Mouse (Mus musculus): ENCODE results near the gene Sox5. TPM values are rescaled to one million over a fixed set of nuclear protein-coding genes. Genes with fewer than 3 reads are reported as not detected.

Sox5 gene
- total RNA-seq, 2 experiments from 2014 or later: 0.64 to 0.70 TPM

DNA sequence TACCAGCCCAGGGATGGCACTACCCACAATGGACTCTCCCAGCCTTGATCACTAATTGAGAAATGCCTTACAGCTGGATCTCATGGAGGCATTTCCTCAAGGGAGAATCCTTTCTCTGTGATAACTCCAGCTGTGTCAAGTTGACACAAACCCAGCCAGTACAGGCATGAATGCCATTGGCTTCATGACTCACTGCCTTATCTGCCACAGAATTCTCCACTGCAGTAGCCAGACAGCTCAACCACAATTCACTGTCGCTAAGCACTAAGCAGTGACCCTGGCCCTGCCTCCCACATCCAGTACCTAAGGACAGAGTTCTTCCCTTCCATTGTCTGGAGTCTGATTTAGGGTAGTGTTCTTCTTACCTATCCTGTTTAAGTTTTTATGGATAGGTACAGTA is 65.4 kb downstream of the Sox5 start:
- no peak for DNase-seq

DNA sequence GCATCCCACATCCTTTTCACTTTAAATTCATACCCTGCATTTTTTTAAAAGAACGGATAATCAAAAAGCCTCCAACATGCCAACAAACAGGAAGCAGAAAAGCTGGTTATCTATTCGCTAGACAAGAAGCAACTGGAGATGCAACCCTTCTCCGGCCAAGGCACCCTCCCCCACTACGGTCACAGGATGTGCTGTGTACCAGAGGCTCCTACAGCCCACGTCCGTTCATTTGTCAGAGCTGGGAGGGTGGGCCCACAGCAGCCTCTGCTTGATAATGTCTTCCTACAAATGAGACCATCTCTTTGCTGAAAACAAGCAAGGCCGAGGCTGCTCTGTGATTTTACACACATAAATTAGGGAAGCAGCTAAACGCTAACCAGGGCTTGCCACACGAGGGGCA is 69.9 kb downstream of the Sox5 start:
- DNase-seq: no peak

DNA sequence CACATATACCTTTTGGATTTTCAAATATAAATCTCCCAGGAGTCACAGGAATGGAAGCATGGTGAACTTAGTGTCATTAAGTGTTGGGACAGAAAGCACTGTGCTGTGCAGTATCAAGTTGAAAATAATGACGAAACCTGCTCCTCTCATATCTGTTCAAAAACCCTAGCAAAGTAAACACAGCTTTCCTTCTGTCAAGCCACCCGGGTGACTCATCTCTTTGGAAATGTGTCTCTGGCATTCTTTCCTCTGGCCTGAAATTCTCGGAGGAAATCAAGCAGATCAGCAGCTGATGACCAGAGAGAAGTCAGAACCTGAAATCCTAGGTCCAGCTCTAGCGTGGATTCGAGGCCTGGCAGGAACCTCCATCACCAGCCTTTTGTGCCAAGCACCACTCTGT is 71.0 kb downstream of the Sox5 start:
- DNase-seq: peak; percentile 74

DNA sequence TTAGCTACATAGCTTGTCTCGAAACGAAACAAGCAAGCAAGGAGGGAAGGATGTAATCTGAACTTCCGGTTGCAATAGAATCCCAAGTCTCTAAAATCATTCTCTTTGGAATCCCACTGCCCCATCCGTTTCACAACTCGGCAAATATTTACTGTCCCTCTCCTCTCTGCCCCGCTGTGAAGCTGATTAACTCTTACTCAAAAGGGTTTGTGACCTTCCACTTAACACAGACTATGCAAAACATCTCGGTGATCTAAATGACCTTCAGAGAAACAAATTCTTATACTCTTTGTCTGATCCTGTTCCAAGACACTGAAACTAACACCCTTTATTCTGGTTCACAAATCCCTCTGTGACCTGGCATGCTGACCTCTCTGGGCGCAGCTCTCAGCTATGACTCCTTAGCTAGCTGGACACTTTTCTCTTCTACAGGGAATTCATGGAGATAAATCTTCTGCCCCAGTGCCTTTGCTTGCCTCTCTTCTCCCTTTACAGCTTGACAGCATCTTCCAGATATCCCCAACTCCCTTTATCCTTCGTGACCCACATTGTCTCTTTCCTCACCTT is 72.1 kb downstream of the Sox5 start:
- no peak for DNase-seq

DNA sequence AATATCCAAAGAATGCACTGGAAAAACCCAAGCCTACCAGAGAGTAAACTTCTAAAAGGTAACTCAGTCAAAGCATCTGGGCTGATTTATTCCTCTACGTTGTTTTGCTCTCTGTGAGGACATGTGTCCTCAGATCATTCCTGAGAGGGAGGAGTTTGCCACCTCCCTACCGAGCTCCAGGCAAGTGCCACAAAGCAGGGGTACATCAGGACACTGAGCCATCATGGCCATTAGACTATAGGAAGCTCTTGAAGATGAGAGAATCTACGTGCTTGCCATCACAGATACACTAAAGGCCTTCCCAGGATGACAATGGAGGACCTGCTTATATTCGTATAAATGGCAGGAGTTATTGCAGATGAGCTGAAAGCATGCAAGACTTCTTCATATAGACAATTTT is 73.4 kb downstream of the Sox5 start:
- DNase-seq: no peak

DNA sequence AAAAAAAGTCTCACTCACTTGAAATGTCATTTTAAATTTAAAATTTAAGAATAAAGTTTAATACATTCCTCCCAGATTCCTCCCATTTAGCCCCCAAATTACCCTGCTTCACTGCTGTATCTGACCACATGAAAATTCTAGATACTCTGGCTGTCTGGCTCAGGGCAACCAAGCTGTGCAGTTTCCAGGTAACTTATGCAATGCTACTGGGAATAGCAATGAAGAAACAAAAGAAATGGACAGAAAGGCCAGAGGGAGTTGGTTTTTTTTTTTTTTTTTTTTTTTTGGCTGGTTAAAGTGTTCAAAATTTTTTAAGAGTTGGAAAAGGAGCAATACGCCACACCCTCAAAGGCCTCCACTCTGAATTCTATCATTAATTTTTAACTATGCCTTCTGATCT is 73.8 kb downstream of the Sox5 start:
- no peak for DNase-seq

DNA sequence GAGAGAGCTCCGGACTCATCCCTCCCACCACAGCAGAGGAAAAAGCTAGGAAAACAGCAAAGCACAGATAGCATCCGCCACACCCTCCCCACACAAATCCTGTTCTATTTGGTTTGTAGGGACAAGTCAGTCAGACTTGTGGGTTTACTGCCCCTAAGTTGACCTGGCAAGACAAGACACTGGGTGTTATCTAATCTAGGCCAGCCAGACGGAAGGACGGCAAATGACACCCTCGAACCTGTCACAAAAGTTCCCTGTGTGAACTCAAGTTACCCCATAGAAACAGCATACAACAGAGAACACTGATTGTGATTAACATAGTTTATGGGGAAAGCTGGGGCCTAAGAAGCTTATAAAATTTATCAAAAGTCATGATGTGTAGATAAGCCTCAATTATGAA is 76.8 kb downstream of the Sox5 start:
- DNase-seq: no peak

DNA sequence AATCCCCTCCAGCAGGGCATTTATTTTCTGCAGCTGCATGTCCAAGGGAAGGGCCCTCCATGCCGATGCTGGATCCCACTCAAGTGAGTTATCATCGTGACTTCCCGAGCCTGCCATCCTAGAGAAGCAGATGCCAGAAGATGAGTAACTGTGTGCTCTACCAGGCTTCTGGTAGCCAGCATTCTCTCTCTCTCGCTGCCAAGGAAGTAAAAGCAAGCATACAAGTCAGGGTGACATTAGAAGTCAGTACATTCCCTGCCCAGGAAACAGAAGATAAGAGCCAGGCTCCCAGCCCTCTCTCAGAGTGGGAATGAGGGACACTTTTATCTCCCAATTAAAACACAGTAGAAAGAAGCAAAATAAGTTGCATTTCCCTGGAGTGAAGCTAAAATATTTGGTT is 86.1 kb downstream of the Sox5 start:
- DNase-seq: no peak

DNA sequence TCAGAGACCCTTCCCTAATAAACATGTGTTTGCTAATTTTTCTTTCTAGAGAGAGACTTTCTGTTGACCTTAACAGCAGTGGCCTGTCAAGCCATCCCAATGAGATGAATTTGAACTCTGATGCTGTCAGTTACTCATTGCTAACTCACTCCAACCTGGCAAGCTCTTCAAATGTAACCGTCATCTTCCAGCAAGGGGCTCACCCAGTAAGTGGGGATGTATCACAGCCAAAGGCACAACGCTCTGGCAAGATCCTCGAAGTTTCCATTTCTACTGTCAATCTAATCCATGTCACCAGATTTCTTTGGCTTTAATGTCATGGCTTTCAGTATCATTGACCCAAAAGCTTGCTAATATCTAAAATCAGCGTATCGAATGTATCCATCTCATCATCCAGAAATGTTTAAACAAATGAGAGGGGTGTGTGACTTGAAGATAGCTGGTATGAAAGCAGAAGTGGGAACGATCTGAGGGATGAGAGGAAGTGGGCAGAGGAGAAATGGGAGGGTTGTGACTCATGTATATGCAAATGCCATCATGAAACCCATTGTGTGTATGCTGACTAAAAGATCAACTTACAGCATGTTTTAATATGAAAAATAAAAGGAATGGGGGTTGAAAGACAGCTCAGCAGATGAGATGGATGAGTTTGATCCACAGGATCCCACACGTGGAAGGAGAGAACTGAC is 88.4 kb downstream of the Sox5 start:
- DNase-seq: no peak

DNA sequence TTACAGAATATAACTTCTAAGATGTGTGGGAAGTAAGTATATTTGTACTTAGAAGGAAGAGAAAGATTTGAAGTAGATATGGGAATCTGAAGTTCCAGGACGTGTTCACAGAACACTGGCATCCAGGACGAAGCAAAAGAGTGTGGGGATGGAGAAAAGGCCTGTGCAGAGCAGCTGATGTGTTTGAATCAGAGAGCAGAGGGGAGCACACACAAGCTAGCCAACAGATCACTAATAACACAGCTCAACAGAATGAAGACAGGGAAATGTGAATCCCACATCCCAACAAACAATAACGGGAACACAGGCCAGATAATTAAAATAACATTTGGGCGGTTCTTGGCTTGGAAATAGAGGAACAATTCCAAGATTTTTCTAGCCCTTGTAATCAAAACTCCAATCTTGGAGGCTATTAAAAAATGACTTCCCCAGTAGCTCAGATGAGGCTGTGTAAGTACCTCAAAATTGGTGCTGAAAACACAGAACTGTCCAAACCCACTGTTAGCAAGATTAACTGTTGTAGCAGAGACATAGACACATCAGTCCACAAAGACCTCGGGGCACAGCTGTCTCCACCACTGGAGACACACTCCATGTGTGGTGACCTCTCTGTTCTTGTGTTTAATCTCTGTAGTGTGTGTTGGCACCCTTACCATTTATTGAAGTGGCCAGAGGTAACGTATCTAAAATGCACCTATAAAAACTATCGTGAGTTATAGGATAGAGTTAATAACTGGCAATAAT is 90.3 kb downstream of the Sox5 start:
- DNase-seq: no peak

DNA sequence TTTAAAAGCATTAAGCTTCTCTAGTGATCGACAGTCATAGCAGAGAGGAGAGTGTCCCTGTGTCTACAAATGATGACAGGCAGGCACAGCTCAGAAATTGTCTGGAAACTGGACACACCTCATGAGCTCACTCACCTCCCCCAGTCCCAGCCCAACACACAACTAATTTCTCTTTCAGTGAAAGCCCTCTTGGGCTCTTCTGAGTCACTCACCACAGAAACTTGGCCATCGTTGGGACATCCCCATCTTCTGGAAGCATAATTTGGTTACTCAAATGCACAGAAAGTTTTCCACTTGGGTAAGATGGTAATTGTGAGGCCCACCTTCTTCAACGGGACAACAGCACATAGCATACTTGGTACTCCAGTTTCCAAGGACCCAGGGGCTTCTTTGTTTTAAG is 92.7 kb downstream of the Sox5 start:
- no peak for DNase-seq

DNA sequence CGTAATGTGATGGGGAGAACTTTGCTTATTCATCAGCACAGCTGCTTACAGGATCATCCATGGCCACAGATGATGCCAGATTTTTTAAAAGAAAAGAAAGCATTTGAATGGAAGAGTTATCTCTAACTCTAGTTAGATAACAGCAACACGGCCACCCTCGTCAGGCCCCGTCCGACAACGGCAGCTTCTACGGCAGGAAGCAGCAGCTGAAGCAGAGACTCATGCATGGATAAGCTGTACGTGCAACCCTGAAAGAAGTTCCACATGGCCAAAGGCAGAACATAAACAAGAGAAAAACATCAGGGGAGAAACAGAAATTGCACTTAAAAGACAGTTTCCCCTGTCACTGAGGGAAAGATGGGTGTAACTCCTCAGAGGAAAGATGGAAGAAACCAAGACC is 94.1 kb downstream of the Sox5 start:
- DNase-seq: no peak

DNA sequence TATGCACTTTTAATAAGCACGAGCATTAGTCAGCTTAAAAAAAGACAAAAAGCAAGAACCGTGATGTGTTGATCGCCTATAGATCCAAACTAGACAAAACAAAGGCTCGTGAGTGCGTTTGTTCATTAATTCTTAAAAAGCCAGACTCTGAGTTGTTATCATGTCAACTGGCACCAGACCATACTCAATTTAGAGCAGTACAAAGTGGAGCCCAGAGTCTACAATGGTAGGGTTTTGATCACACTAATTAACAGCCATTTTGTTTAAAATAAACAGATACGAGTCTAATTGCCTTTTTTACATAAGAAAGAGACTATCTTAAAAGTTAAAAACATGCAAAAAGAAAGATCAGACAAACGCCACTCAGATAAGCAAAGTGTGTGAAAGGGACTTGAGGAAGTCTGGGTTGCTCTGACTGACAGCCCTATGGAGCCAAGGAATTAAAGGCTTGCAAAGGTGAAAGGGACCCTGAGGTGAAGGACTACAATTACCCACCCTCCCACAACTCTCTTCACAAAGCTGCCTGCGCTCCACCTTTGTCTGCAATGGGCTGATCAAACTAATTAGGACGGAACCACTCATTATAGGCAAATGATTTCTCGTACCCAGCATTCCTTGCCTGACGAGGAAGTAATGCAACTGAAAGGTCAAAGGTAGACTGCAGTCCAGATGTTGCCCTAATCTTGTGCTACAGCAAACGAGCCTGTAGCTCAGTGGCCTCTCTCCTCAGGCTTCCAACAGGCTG is 100.6 kb downstream of the Sox5 start:
- no peak for DNase-seq

DNA sequence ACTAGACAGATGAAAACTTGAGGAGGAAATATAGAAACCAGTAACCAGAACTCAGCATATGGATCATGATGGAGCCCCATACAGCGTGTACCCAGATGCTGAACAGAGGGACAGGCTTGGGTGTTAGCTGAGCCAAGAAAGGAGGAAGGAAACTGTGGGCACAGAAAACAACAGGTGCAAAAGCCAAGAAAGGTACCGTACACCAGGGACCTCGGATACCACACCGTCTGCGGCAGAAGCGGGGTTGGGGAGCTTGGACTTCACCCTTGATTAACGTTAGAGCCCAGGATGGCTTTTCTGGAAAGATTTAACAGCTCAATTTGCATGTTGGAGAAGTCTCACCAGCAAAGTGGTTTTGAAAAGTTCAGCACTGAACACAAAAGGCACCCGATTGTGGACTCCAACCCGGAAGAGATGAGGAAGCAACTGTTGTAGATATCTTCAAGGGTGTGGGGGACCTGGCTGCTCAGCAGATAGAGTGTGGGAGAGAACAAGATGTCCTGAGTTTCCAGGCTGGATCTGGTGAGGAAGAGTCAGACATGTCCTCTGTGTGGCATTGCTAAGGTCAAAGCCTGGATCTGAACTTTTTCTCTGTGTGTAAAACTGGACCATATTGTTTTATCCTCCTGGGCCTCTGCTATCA is 104.2 kb downstream of the Sox5 start:
- no peak for DNase-seq

DNA sequence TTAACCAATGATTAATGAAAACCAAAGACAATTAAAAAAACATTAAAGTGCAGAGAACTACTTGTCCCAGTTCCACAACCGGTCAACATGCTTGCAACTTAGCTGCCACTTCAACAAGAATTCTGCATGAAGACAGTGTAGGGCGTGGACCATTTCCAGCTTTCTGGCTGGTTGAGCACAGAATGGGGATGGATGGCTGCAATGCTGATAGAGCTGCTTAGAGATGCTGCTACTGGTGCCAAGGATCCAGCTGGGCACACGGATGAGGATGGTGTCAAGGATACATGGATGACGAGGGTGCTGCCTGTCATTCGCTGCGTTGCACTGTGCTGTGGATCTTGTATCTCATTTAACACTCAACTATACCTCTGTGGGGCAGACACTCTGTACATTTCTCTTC is 106.7 kb downstream of the Sox5 start:
- no peak for DNase-seq

DNA sequence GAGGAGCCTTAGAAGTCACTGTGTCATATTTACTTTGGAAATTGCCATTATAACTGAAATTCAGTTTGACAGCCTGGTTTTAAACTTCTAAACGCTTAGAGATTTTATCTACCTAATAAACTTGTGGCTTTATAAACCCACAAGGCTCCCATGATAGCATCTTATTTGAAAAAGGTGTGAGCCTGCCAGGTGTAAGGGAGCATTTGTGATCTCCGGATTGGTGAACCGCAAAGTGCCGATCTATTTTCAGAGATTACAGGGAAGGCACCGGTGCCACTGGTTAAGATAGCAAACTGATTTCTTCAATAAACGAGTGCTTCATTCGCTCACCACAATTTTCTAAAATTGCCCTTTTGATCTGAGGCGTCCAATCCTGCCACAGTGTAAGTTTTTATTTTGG is 107.9 kb downstream of the Sox5 start:
- no peak for DNase-seq

DNA sequence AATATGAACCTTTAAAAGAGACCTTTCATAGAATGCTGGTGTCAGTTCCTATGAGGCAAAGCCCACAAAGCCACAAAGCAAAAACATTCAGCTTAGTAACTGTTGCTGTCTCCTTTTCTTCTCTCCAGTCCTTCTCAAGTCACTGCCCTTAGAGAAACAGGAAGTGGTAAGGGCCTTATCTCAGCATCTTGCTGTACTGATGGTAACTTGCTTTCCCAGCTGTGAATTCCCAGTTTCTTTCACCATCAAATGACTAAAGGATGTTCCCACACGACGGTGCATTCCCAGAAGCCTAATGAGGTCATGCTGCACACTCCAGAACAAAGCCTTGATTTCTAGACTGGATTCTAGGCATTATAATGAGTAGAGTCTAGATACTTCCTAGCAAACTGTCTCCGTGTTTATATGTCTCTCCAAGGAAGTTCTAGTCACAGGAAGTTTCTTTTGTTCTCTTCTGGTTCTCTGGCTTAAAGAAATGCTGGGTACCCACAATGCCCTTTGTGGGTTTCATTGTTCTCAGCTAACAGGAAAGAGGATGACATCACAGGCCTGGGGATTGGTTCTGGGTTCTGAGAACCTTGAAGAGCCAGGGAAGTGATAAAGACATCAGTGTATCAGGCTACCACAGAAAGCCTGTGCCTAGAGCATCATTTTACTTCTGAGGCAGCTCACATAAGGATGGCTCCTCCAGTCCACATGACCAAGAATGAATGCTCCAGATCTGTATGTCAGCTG is 111.2 kb downstream of the Sox5 start:
- DNase-seq: no peak

DNA sequence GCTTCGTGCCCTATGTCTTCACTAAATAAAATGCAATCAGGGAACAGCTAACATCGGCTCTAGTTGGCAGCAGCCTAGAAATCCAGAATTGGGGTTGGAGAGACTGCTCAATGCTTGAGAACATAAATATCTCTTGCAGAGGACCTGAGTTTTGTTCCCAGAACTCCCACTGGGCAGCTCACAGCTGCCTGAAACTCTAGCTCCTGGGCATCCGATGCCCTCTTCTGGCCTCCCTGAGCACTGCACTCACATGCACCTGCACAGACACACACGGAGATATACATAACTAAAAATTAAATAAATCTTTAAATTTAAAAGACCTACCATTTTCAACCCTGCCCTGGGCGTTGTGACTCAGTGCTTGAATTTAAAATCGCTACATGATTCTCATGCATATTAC is 115.2 kb downstream of the Sox5 start:
- no peak for DNase-seq

DNA sequence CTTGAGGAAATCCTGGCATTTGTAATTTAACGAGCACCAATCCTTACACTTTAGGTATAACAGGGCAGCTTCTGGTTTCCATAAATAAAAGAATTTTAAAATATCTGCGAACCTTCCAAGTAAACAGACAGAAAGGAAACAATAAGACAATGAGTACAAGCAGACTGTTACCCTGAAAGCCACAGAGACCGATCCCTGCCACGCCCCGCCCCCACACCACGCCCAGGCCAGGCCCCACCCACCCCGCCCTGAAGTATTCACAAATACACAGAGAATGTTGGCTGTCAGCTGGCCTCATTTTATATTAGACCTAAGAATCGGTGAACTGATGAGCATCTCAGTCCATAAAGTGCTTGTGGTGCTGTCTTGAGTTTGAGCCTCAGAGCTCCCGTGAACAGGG is 117.0 kb downstream of the Sox5 start:
- DNase-seq: no peak

DNA sequence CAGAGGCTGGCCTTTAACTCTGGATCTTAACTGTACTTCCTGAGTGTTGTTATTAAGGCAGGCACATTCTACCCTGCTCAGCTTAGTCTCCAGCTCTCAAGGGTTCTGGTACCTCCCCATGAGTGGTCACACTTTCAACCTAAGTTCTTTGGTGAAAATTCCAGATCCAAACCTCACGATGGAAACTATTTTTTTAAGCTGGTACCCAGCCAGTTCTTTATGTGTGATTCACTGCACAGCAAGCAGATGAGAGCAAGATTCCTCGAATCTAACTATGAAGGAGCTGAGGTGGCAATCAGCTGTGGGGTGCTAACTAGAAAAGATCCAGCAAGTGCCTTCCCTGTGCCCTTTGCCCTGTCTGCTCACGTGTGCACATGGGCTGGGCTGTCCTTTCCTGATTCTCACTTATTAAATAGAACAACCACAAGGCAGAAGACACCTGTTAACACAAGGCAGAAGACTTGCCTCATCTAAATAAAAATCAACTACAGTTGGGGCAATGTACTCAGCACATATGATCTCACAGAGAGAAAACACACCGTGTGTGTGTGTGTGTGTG is 118.2 kb downstream of the Sox5 start:
- DNase-seq: no peak

Measured in gastrocnemius, postnatal 25 days (tissue).